Mouse (Mus musculus) left cerebral cortex, postnatal 10 days (tissue): Measurements from ENCODE around the gene Rev1. TPM values are rescaled to one million over a fixed set of nuclear protein-coding genes. Genes with fewer than 3 reads are reported as not detected.

Experiments used
- total RNA-seq, 2 experiments: library from RNA; stranded (reverse); gene quantifications; 2 replicates each; pipeline ENCODE4 v1.2.3; 2021

Gene Rev1
- total RNA-seq, 2 experiments from 2014 or later = 37.9 to 38.9 TPM

Other genes with a start within 250 kb of the Rev1 start
- 1 to 10 TPM; 8.3 to 9.2 TPM for gene Mitd1, start 239.4 kb downstream of the Rev1 start, total RNA-seq
- gene Mrpl30, start 239.3 kb downstream of the Rev1 start, total RNA-seq = 100 to 1,000 TPM; 160 to 165 TPM
- not detected for gene Lyg2, start 213.3 kb downstream of the Rev1 start, total RNA-seq
- gene Lyg1, start 172.0 kb downstream of the Rev1 start, total RNA-seq = not detected
- gene Txndc9, start 131.9 kb downstream of the Rev1 start, total RNA-seq = 10 to 100 TPM; 59.2 to 61.1 TPM
- 10 to 100 TPM; 34.8 to 44.9 TPM for gene Eif5b, start 131.8 kb downstream of the Rev1 start, total RNA-seq